Mouse (Mus musculus) embryonic stem cell, embryonic (primary cell): ENCODE measurements around the gene Rpn2.

ENCODE experiments used
- CTCF ChIA-PET, 4 experiments: fragments of 300-600 bp in 2 of 4; fragments of 350-600 bp in 2 of 4; sonication (Branson Sonifier 250); formaldehyde crosslinking; loops; one replicate each; lab custom pipeline; 2022; ENCODE audit warnings: inconsistent platforms in 2 of 4; lab: Charles Lee
- POLR2A ChIA-PET, 4 experiments: fragments of 300-600 bp in 2 of 4; fragments of 350-600 bp in 2 of 4; sonication (Branson Sonifier 250); formaldehyde crosslinking; loops; one replicate each; lab custom pipeline; 2022; ENCODE audit warnings: antibody characterized with exemption in 4 of 4, inconsistent platforms in 1 of 4; lab: Charles Lee

The Rpn2 gene

DNA sequence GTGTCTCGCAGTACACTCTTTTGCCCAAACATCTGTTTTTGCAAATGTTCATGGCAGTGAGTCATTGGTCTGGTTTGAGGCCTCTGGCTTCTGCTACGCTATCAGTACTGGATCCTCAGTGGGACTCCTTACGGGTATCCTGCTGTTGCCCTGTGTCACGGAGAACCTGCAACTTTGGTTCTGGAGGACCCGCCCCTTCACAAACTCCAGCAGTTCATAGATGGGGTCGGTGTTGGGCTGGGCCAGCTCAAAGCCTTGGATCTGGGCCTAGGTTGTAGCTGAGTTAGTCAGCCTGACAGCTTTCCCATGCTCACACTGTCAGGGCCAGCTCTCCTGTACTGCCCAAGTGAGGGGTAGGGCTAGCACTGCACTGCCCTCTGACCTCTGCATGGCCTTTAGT, 21.2 kb downstream of the Rpn2 start:
- ChIA-PET CTCF (no interaction called here), POLR2A (interaction anchor here in 2 of 4 experiments (0.9 to 2.9 kb wide), 4 partner anchors 10 to 268 kb away, joined by 3 to 13 read pairs (median 4); no protein-coding TSS in a partner anchor)

- ChIA-PET POLR2A (interaction anchor here in 2 of 4 experiments (0.5 to 1.6 kb wide), 3 partner anchors 99 to 263 kb away, joined by 3 to 4 read pairs (median 4); partner anchors contain the start of gene Rbl1 (in 1 of the 2)), CTCF (no interaction called here)
Measured at GRCm38 (mm10) chr2:157303096-157303495, 24.3 kb downstream of the Rpn2 start.

DNA sequence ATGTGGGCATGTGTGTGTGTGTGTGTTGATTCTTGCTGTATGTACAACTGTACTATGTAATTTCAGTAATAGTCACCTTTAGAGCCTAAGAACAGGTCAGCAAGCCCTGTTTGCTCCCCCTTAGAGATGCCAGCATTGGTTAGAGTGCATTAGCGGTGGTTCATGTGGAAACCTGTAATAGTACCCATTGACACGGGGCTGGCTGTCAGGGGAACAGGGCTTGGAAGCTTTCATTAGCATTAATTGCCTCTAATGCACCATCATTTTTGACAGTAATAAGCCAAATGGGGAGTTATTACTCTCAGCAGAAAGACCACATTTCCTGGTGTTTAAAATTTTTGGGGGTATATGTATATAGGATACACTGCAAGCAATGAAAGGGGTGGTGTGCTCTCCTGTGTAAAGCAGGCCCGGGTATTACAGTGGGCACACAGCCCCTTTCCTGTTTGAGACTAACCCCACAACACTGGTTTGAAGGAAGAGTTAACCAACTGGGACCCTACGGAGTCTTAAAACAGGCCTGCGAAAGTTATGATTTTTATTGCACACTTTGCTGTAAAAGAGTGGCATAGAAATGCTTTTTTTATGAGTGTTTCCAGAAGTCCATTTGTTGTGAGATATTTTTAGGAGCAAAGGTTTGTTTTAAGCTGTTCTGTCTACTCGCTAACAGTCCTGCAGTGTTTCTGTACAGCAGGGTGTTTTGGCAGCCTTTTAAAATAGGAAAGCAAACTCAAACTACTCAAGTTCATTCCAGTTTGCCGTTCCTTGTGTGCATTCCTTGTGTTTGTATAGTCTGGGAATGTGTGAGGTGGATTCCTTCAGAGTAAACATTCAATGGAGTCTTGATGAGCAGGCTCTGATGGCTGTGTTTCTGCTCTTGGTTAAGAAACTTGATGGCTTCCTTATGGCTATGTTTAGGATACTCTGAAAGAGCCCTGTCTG, 27.5 kb downstream of the Rpn2 start:
- ChIA-PET POLR2A (interaction anchor here in 1 of 4 experiments (0.9 to 13.9 kb wide), 4 partner anchors 10 to 20 kb away, joined by 3 to 91 read pairs (median 4); no protein-coding TSS in a partner anchor), CTCF (no interaction called here)

DNA sequence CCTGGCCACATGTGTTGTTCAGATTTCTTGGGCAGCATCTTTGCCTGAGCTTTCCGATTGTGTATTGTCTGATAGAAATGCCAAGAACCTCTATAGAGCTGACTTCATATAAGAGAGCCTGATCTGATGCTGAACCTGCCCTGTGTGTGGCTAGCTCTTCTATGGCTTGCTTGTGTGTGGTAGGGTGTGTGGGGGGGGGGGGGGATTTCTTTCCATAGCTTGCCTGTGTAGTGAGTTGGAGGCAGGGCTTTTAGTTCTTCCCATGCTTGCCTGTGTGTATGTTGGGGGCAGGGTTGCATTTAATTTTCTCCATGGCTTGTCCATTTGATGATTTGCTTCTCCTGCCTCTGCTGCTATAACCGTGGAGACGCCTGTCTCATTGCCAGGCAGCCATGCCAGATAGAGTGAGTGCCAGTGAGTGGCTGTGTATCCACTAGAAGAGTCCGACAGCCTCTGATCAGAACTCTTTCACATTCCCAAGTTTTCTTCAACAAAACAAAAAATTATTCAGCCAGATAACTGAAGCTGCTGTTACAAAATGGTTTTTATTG, 29.0 kb downstream of the Rpn2 start:
- ChIA-PET POLR2A (interaction anchor here in 2 of 4 experiments (0.7 to 13.9 kb wide), 5 partner anchors 9 to 18 kb away, joined by 3 to 91 read pairs (median 4); no protein-coding TSS in a partner anchor), CTCF (interaction anchor here in 1 of 4 experiments (1.4 kb wide), 1 partner anchor 20 kb away, joined by 5 read pairs; no protein-coding TSS in a partner anchor)

- ChIA-PET CTCF (interaction anchor here in 1 of 4 experiments (1.4 kb wide), 1 partner anchor 21 kb away, joined by 5 read pairs; no protein-coding TSS in a partner anchor), POLR2A (interaction anchor here in 1 of 4 experiments (13.9 kb wide), 1 partner anchor 18 kb away, joined by 91 read pairs; no protein-coding TSS in a partner anchor)
Measured at GRCm38 (mm10) chr2:157308273-157308917, 29.6 kb downstream of the Rpn2 start.

GRCm38 (mm10) chr2:157309611-157310010, 30.8 kb downstream of the Rpn2 start:
- ChIA-PET POLR2A (interaction anchor here in 3 of 4 experiments (1.1 to 13.9 kb wide), 7 partner anchors 9 to 163 kb away, joined by 3 to 91 read pairs (median 4); no protein-coding TSS in a partner anchor), CTCF (interaction anchor here in 1 of 4 experiments (0.6 kb wide), 1 partner anchor 14 kb away, joined by 3 read pairs; no protein-coding TSS in a partner anchor)

GRCm38 (mm10) chr2:157310963-157311637, 32.3 kb downstream of the Rpn2 start:
- ChIA-PET POLR2A (interaction anchor here in 2 of 4 experiments (0.6 to 13.9 kb wide), 2 partner anchors 15 to 24 kb away, joined by 9 to 91 read pairs; no protein-coding TSS in a partner anchor), CTCF (interaction anchor here in 1 of 4 experiments (1.2 kb wide), 1 partner anchor 19 kb away, joined by 4 read pairs; no protein-coding TSS in a partner anchor)

DNA sequence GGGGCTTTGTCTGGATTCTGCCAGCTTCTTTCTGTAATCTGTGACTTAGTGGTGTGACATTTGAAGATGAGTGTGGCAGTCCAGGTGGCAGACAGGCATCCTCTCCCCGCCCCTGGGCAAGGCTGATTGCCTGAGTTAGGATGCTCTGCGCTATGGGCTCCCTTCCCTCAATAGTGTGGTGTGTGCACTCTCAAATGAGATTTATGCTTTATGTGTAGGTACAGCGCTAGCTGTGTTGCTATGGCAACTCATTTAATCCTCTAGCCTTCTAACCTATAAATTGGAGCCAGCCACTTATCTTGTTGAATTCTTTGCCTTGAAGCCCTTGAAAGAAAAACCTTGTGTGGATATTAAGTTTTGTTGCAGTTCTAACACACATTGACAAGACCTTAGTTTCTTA, 34.9 kb downstream of the Rpn2 start:
- POLR2A ChIA-PET: interaction anchor here in 1 of 4 experiments (1.7 to 13.9 kb wide), 2 partner anchors 9 to 12 kb away, joined by 4 to 91 read pairs; no protein-coding TSS in a partner anchor
- CTCF ChIA-PET: no interaction called here

- ChIA-PET POLR2A (interaction anchor here in 1 of 4 experiments (1.7 to 13.9 kb wide), 2 partner anchors 10 to 12 kb away, joined by 4 to 91 read pairs; no protein-coding TSS in a partner anchor), CTCF (no interaction called here)
Measured at GRCm38 (mm10) chr2:157314310-157314709, 35.5 kb downstream of the Rpn2 start.

DNA sequence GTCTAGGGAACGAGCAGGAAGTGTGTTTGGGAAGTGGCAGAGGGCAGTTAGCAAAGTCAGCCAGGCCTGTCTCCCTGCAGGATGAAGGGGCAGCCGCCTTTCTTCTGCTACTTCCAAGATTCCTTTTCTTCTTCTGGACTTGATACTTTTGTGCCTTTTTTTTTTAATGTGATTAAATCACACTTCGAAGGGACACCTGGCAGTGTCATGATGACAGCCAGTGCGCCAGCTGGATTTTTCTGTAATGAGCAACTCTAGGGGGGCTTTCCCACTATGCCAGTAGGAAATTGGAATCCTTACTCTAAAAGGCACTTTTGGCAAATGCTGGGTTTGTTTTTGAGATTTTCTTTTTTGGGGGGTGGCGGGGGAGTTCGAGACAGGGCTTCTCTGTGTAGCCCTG, 36.7 kb downstream of the Rpn2 start:
- ChIA-PET CTCF (no interaction called here), POLR2A (interaction anchor here in 2 of 4 experiments (0.7 to 13.9 kb wide), 4 partner anchors 10 to 525 kb away, joined by 3 to 91 read pairs (median 4); partner anchors contain the start of gene Rbl1 (in 1 of the 2))

DNA sequence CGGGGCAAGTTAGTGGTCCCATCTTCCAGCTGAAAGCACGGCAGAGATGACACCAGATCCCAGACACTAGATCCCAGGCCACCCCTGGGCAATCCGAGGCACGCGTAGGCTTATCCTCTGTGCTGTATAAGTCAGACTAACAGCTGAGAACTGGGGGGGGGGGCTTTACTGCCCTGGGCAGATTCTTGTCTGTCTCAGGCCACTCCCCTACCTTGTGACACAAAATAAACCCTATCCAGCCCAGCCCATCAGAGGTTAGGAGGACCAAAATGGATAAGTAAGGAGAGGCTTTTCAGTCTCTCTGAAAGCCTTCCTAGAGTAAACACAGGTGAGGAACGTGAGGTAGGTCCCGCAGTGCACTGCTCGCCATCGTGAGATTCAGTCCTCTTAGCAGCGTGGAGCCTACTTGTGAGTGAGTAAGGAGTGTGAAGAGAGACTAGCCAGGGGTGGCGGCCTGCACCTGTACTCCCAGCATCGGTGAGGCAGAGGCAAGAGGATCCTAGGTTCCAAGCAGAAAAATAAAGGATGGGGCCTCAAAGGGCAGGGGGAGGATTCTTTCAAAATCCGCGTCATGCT, 37.6 kb downstream of the Rpn2 start:
- ChIA-PET CTCF (interaction anchor here in 2 of 4 experiments (0.5 to 1.4 kb wide), 2 partner anchors 80 to 252 kb away, joined by 3 read pairs; no protein-coding TSS in a partner anchor), POLR2A (interaction anchor here in 3 of 4 experiments (0.6 to 13.9 kb wide), 7 partner anchors 9 to 112 kb away, joined by 3 to 91 read pairs (median 3); partner anchors contain the start of gene Rbl1 (in 1 of the 3))

GRCm38 (mm10) chr2:157317220-157317619, 38.4 kb downstream of the Rpn2 start:
- CTCF ChIA-PET: interaction anchor here in 2 of 4 experiments (0.5 to 1.4 kb wide), 3 partner anchors 80 to 878 kb away, joined by 3 read pairs; no protein-coding TSS in a partner anchor
- POLR2A ChIA-PET: interaction anchor here in 2 of 4 experiments (0.8 to 13.9 kb wide), 4 partner anchors 9 to 251 kb away, joined by 3 to 91 read pairs (median 3); partner anchors contain the start of gene Rbl1 (in 1 of the 2)

GRCm38 (mm10) chr2:157320135-157320534, 41.3 kb downstream of the Rpn2 start:
- CTCF ChIA-PET: interaction anchor here in 2 of 4 experiments (0.5 to 0.6 kb wide), 2 partner anchors 16 to 28 kb away, joined by 4 to 8 read pairs; no protein-coding TSS in a partner anchor
- POLR2A ChIA-PET: interaction anchor here in 3 of 4 experiments (0.6 to 13.9 kb wide), 5 partner anchors 6 to 830 kb away, joined by 3 to 91 read pairs (median 4); no protein-coding TSS in a partner anchor

- CTCF ChIA-PET: interaction anchor here in 2 of 4 experiments (0.5 to 1.3 kb wide), 2 partner anchors 17 to 29 kb away, joined by 3 to 4 read pairs; no protein-coding TSS in a partner anchor
- POLR2A ChIA-PET: interaction anchor here in 1 of 4 experiments (1.6 to 10.8 kb wide), 2 partner anchors 8 to 15 kb away, joined by 4 to 91 read pairs; no protein-coding TSS in a partner anchor
Measured at GRCm38 (mm10) chr2:157320886-157321285, 42.1 kb downstream of the Rpn2 start.

- POLR2A ChIA-PET: interaction anchor here in 2 of 4 experiments (1.0 to 10.8 kb wide), 5 partner anchors 9 to 22 kb away, joined by 3 to 91 read pairs (median 3); no protein-coding TSS in a partner anchor
- CTCF ChIA-PET: interaction anchor here in 3 of 4 experiments (0.6 to 1.3 kb wide), 4 partner anchors 16 to 255 kb away, joined by 3 read pairs; no protein-coding TSS in a partner anchor
Measured at GRCm38 (mm10) chr2:157322029-157322766, 43.4 kb downstream of the Rpn2 start.
